18 mouse cellular contexts compared by ENCODE assay signal in genomic region chr5:113292832-113293231, GRCm38 (mm10). TPM values are rescaled to one million over a fixed set of nuclear protein-coding genes. Genes with fewer than 3 reads are reported as not detected.
A peak's percentile ranks its signal among the peaks of the same experiment; 100 is the strongest.
DNase-seq lines count a peak whose midpoint lies in the region; ATAC-seq and TF ChIP-seq lines count a peak whose summit lies in the region.
"Had no signal": no experiment of that assay in that cellular context is flagged by ENCODE, and none has a peak within 500 bp of the region (broad histone marks: within the 10 kb centered on the region; RNA-seq: fewer than 3 reads in every experiment).

No protein-coding gene starts in this region.

- DNase-seq in forebrain, postnatal 0 days, result no peak
- DNase-seq in forebrain, embryonic 11.5 days (ENCODE audit: low spot score), result no peak
- DNase-seq in cerebellum, postnatal 25 days, result peak; percentile 62 to 64
- no peak for DNase-seq in left cerebral cortex, adult 9 months (ENCODE audit: low spot score in 2 of 2)
- DNase-seq in ovary, adult 18-20 months (ENCODE audit: low spot score), result no peak
- DNase-seq: layer of hippocampus, adult 9-11 months had no signal

- no peak for TF ChIP-seq CTCF in forebrain, postnatal 0 days (IDR thresholded peaks at IDR 0.05; ENCODE audit: low read depth)

- peak; percentile 32 for ATAC-seq in forebrain, postnatal 0 days
- ATAC-seq in forebrain, embryonic 11.5 days (replicated peaks; ENCODE audit: low FRiP score), result no peak
- ATAC-seq in neural tube, embryonic 14.5 days (ENCODE audit: low read depth), result 0 out of 2 replicates have a peak, but pooled peaks have one; percentile 11
- ATAC-seq in neural tube, embryonic 15.5 days (ENCODE audit: low FRiP score), result no peak
- ATAC-seq: intestine, embryonic 15.5 days; midbrain, embryonic 15.5 days had no signal

- no peak overlapping the region for H3K9ac ChIP-seq in forebrain, postnatal 0 days
- H3K9ac ChIP-seq in forebrain, embryonic 11.5 days (ENCODE audit: low read length), result no peak overlapping the region
- no peak overlapping the region for H3K9ac ChIP-seq in neural tube, embryonic 14.5 days (replicated peaks; ENCODE audit: low read depth, low read length)
- H3K9ac ChIP-seq in neural tube, embryonic 15.5 days (replicated peaks), result no peak overlapping the region
- H3K9ac ChIP-seq: embryonic facial prominence, embryonic 15.5 days; hindbrain, embryonic 12.5 days; intestine, embryonic 15.5 days; kidney, embryonic 15.5 days; lung, embryonic 15.5 days; midbrain, embryonic 15.5 days had no signal

- 0 out of 2 replicates have a peak, but pooled peaks cover under 1% of the 10 kb centered on the region for H3K27me3 ChIP-seq in forebrain, postnatal 0 days (ENCODE audit: insufficient read depth, low read length)
- peaks cover 10% of the 10 kb centered on the region for H3K27me3 ChIP-seq in forebrain, embryonic 11.5 days (ENCODE audit: control insufficient read depth, insufficient read depth, low read length)
- peaks cover 8% of the 10 kb centered on the region; the same call in 1 of the 2 replicates for H3K27me3 ChIP-seq in neural tube, embryonic 14.5 days (ENCODE audit: control insufficient read depth, insufficient read depth, low read length)
- peaks cover 28% of the 10 kb centered on the region for H3K27me3 ChIP-seq in neural tube, embryonic 15.5 days (replicated peaks)

- no peaks in the 10 kb centered on the region for H3K36me3 ChIP-seq in forebrain, postnatal 0 days (ENCODE audit: insufficient read depth)
- H3K36me3 ChIP-seq in forebrain, embryonic 11.5 days (ENCODE audit: control insufficient read depth, insufficient read depth, low read length), result no peaks in the 10 kb centered on the region
- H3K36me3 ChIP-seq in neural tube, embryonic 14.5 days (ENCODE audit: control insufficient read depth, insufficient read depth, low read length), result no peaks in the 10 kb centered on the region
- no peaks in the 10 kb centered on the region for H3K36me3 ChIP-seq in neural tube, embryonic 15.5 days
- H3K36me3 ChIP-seq: embryonic facial prominence, embryonic 15.5 days; hindbrain, embryonic 12.5 days; intestine, embryonic 15.5 days; kidney, embryonic 15.5 days; lung, embryonic 15.5 days; midbrain, embryonic 15.5 days had no signal

- no peak overlapping the region for H3K4me3 ChIP-seq in forebrain, postnatal 0 days (ENCODE audit: low read depth, low read length)
- no peak overlapping the region for H3K4me3 ChIP-seq in forebrain, embryonic 11.5 days (ENCODE audit: low read depth, low read length)
- no peak overlapping the region for H3K4me3 ChIP-seq in neural tube, embryonic 14.5 days (ENCODE audit: low read depth, low read length)
- no peak overlapping the region for H3K4me3 ChIP-seq in neural tube, embryonic 15.5 days (replicated peaks)
- H3K4me3 ChIP-seq: embryonic facial prominence, embryonic 15.5 days; hindbrain, embryonic 12.5 days; intestine, embryonic 15.5 days; kidney, embryonic 15.5 days; left cerebral cortex, adult 2 months; lung, embryonic 15.5 days; midbrain, embryonic 15.5 days; myocyte had no signal

- no peaks in the 10 kb centered on the region for H3K9me3 ChIP-seq in forebrain, postnatal 0 days (ENCODE audit: low read length)
- H3K9me3 ChIP-seq in forebrain, embryonic 11.5 days (ENCODE audit: control insufficient read depth, low read length), result no peaks in the 10 kb centered on the region
- no peaks in the 10 kb centered on the region for H3K9me3 ChIP-seq in neural tube, embryonic 14.5 days (ENCODE audit: control insufficient read depth, low read length)
- H3K9me3 ChIP-seq in neural tube, embryonic 15.5 days (replicated peaks), result no peaks in the 10 kb centered on the region
- H3K9me3 ChIP-seq: embryonic facial prominence, embryonic 15.5 days; hindbrain, embryonic 12.5 days; intestine, embryonic 15.5 days; kidney, embryonic 15.5 days; lung, embryonic 15.5 days; midbrain, embryonic 15.5 days had no signal

- no peaks in the 10 kb centered on the region for H3K4me1 ChIP-seq in forebrain, postnatal 0 days (ENCODE audit: insufficient read depth)
- no peaks in the 10 kb centered on the region for H3K4me1 ChIP-seq in forebrain, embryonic 11.5 days (replicated peaks; ENCODE audit: control insufficient read depth, insufficient read depth, low read length)
- no peaks in the 10 kb centered on the region for H3K4me1 ChIP-seq in neural tube, embryonic 14.5 days (ENCODE audit: control insufficient read depth, insufficient read depth, low read length)
- H3K4me1 ChIP-seq in neural tube, embryonic 15.5 days, result peaks cover 22% of the 10 kb centered on the region
- H3K4me1 ChIP-seq: embryonic facial prominence, embryonic 15.5 days had no signal

- H3K27ac ChIP-seq in forebrain, postnatal 0 days (ENCODE audit: low read depth, low read length), result no peak overlapping the region
- H3K27ac ChIP-seq in forebrain, embryonic 11.5 days (ENCODE audit: low read depth, low read length), result no peak overlapping the region
- H3K27ac ChIP-seq in neural tube, embryonic 14.5 days (ENCODE audit: low read depth, low read length), result no peak overlapping the region
- no peak overlapping the region for H3K27ac ChIP-seq in neural tube, embryonic 15.5 days (replicated peaks)
- H3K27ac ChIP-seq: embryonic facial prominence, embryonic 15.5 days; hindbrain, embryonic 12.5 days; intestine, embryonic 15.5 days; kidney, embryonic 15.5 days; left cerebral cortex, adult 2 months; lung, embryonic 15.5 days; midbrain, embryonic 15.5 days; stomach, postnatal 0 days had no signal

- WGBS in forebrain, postnatal 0 days, result 44% methylated on average over 8 of the region's 8 CpGs
- 62% methylated on average over 8 of the region's 8 CpGs for WGBS in forebrain, embryonic 11.5 days
- 56% methylated on average over 8 of the region's 8 CpGs for WGBS in neural tube, embryonic 14.5 days
- WGBS in neural tube, embryonic 15.5 days, result 66% methylated on average over 8 of the region's 8 CpGs

- no peak overlapping the region for H3K4me2 ChIP-seq in forebrain, postnatal 0 days (ENCODE audit: low read depth)
- H3K4me2 ChIP-seq in forebrain, embryonic 11.5 days (ENCODE audit: low read depth, low read length, severe bottlenecking), result no peak overlapping the region
- H3K4me2 ChIP-seq in neural tube, embryonic 14.5 days (ENCODE audit: low read depth, low read length), result no peak overlapping the region
- no peak overlapping the region for H3K4me2 ChIP-seq in neural tube, embryonic 15.5 days
- H3K4me2 ChIP-seq: embryonic facial prominence, embryonic 15.5 days; hindbrain, embryonic 12.5 days; intestine, embryonic 15.5 days; kidney, embryonic 15.5 days; liver, embryonic 11.5 days; lung, embryonic 15.5 days; midbrain, embryonic 15.5 days had no signal

RNA-seq across cellular contexts. Expression of gene Sgsm1, which starts 17.8 kb away (rescaled TPM):
- total RNA-seq in forebrain, postnatal 0 days (2014; rRNA removed), result 42.0 and 48.7 TPM in 2 replicates
- 10.1 and 16.5 TPM in 2 replicates for polyA plus RNA-seq in forebrain, postnatal 0 days (2015; fragmentation: Nextera tagmentation; extraction: Ambion mirVana)
- polyA plus RNA-seq in forebrain, embryonic 11.5 days (2014; fragmentation: Nextera tagmentation; extraction: Ambion mirVana), result 14.4 and 15.7 TPM in 2 replicates
- 15.3 and 17.0 TPM in 2 replicates for polyA plus RNA-seq in neural tube, embryonic 14.5 days (2014; fragmentation: Nextera tagmentation; extraction: Ambion mirVana)
- polyA plus RNA-seq in neural tube, embryonic 15.5 days (2015; fragmentation: Nextera tagmentation; extraction: Ambion mirVana), result 16.8 and 20.0 TPM in 2 replicates

Comparison
In these comparisons a context has a peak if more than half of its experiments do, and no peak if none do; other contexts are left out.
1. ATAC-seq: peak in forebrain, postnatal 0 days (single experiment) and neural tube, embryonic 14.5 days (single experiment); none in forebrain, embryonic 11.5 days (single experiment) and neural tube, embryonic 15.5 days (single experiment).
2. DNase-seq: peak in cerebellum, postnatal 25 days (2 of 2); none in forebrain, postnatal 0 days (single experiment), forebrain, embryonic 11.5 days (single experiment), left cerebral cortex, adult 9 months (0 of 2) and ovary, adult 18-20 months (single experiment).